Mouse (Mus musculus) testis, adult 2 months (tissue): Measurements from ENCODE around the gene Pom121. TPM values are rescaled to one million over a fixed set of nuclear protein-coding genes. Genes with fewer than 3 reads are reported as not detected.
A peak's percentile ranks its signal among the peaks of the same experiment; 100 is the strongest.
"Not testable (repeated sequence)": the region's sequence is repeated elsewhere in the genome, so short reads cannot be mapped to it uniquely, and the experiment has no call there.

Experiments used
- H3K27ac ChIP-seq: fragments of 200-500 bp; 2 replicates; pipeline ENCODE4 v1.5.1; 2012; ENCODE audit warnings: low read depth, low read length; ENCODE audit not compliant: control insufficient read depth, insufficient read depth
- H3K27me3 ChIP-seq: fragments of 200-500 bp; 2 replicates; pipeline ENCODE4 v1.6.1; 2012; ENCODE audit warnings: mild to moderate bottlenecking, low read length, moderate library complexity; ENCODE audit not compliant: control insufficient read depth, insufficient read depth
- H3K36me3 ChIP-seq: fragments of 200-500 bp; 2 replicates; pipeline ENCODE4 v1.6.1; 2012; ENCODE audit warnings: mild to moderate bottlenecking, low read length; ENCODE audit not compliant: control insufficient read depth, insufficient read depth
- H3K4me1 ChIP-seq: fragments of 200-500 bp; 2 replicates; pipeline ENCODE4 v1.6.1; 2012; ENCODE audit warnings: low read length; ENCODE audit not compliant: control insufficient read depth, insufficient read depth
- H3K4me3 ChIP-seq: fragments of 200-500 bp; 2 replicates; pipeline ENCODE4 v1.5.1; 2012; ENCODE audit warnings: low read depth, mild to moderate bottlenecking, low read length, moderate library complexity, mixed read lengths; ENCODE audit not compliant: control insufficient read depth
- CTCF ChIP-seq: fragments of 200-500 bp; IDR thresholded peaks from 2 replicates; pipeline ENCODE4 v1.5.1; 2012; ENCODE audit warnings: low read depth, mild to moderate bottlenecking, inconsistent platforms, low read length, moderate library complexity; ENCODE audit not compliant: control insufficient read depth, insufficient read depth, insufficient replicate concordance
- POLR2A ChIP-seq: fragments of 200-500 bp; IDR thresholded peaks from 2 replicates; pipeline ENCODE4 v1.6.1; 2012; ENCODE audit warnings: low read depth, mild to moderate bottlenecking, inconsistent platforms, low read length, moderate library complexity; ENCODE audit not compliant: control insufficient read depth
- polyA plus RNA-seq: library from polyadenylated mRNA; depleted of rRNA; stranded (reverse); fragments of >200 nt; gene quantifications from 2 replicates; pipeline ENCODE4 v1.2.3, GENCODE M21; 2012

The Pom121 gene
- polyA plus RNA-seq, 1 experiment: 107 TPM

DNA sequence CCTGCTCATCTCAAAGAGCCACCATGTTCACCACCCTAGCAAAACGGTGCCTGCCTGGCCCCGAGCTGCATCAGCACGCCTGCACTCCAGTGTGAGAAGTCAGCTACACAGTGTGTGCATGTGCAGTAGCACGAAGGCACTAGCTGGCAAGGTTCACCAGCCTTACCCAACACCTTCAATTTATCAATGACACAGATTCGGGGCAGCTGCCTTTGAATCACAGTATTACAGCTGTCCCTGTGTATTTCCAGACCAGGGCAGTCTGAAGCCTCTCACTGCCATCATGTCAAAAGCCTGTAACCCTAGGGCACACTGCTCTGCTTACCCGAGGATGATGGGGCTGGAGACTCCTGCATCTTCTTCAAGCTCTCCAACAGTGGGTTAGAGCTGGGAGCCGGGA, 11.6 kb downstream of the Pom121 start:
- Histone ChIP-seq H3K27ac (no peak overlapping the region), H3K4me1 (no peaks in the 10 kb centered on the region), H3K4me3 (no peak overlapping the region), H3K27me3 (no peaks in the 10 kb centered on the region), H3K36me3 (peaks cover 1% of the 10 kb centered on the region)
- TF ChIP-seq POLR2A (no peak), CTCF (no peak)

DNA sequence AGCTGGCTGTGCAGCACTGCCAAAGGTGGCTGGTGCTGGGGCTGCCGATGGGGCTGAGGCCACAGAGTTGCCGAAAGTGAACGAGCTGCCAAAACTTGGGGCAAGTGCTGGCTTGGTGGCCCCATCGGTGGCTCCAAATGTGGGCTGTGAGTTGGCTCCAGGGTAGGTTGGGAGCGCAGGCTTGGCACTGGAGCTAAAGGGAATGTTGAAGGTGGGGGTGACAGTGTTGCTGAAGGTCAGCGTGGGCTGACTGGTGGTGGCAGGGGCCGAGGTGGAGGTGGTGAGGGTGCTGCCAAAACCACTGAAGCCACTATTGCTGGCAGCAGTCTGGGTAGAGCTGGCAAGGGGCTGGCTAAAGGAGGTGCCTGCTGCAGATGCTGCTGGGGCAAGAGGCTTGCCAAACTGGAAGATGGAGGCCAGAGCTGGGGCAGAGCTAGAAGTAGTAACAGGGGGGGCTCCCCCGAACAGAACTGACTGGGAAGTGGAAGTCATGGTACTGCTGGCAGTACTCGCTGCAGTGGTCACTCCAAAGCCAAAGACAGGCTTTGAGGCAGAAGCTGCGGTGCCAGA, 12.9 kb downstream of the Pom121 start:
- peaks cover 1% of the 10 kb centered on the region for H3K36me3 ChIP-seq
- no peaks in the 10 kb centered on the region for H3K4me1 ChIP-seq
- no peaks in the 10 kb centered on the region for H3K27me3 ChIP-seq
- no peak overlapping the region for H3K4me3 ChIP-seq
- no peak overlapping the region for H3K27ac ChIP-seq
- no peak for TF ChIP-seq POLR2A
- no peak for TF ChIP-seq CTCF

DNA sequence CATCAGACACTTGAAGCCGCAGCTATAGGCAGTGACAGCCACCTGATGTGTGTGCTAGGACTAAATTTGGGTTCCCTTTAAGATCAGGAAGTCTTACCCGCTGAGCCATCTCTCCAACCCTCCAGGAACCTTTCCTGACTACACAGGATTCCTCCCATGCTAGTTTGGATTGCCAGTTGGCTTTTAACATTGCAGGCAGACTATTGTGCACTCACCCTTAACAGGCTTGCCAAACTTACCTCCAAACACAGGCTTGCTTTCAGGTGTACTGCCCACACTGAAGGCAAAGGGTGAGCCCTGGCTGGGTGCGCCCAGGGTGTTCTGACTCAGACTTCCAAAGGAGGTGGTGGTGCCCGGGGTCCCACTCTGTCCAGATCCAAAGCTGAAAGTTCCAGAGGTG, 13.7 kb downstream of the Pom121 start:
- H3K4me1 ChIP-seq: no peaks in the 10 kb centered on the region
- H3K27ac ChIP-seq: no peak overlapping the region
- TF ChIP-seq CTCF (no peak), POLR2A (no peak)
- no peaks in the 10 kb centered on the region for H3K27me3 ChIP-seq
- H3K4me3 ChIP-seq: no peak overlapping the region
- peaks cover 1% of the 10 kb centered on the region for H3K36me3 ChIP-seq

DNA sequence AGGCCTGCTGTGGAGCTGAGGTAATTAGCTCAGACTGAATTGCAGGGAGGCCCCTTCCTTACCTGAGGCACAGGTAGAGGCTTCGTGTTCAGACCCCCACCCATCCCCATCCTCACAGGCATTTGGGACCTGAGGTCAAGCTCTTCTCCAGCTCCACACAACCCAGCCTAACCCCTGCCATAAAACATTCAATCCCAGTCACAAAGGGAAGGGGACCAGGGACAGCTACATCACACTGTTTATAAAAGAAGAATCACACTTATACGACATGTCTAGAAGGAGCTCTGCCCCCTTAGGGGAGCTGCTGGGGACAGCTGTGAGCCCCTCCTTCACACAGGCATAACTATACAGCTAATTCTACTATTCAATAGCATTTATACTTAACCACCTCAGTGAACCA, 18.0 kb downstream of the Pom121 start:
- no peak for TF ChIP-seq POLR2A
- TF ChIP-seq CTCF: no peak
- no peaks in the 10 kb centered on the region for H3K4me1 ChIP-seq
- no peak overlapping the region for H3K4me3 ChIP-seq
- H3K27ac ChIP-seq: no peak overlapping the region
- H3K27me3 ChIP-seq: no peaks in the 10 kb centered on the region
- no peaks in the 10 kb centered on the region; the same call in none of the 2 replicates for H3K36me3 ChIP-seq

DNA sequence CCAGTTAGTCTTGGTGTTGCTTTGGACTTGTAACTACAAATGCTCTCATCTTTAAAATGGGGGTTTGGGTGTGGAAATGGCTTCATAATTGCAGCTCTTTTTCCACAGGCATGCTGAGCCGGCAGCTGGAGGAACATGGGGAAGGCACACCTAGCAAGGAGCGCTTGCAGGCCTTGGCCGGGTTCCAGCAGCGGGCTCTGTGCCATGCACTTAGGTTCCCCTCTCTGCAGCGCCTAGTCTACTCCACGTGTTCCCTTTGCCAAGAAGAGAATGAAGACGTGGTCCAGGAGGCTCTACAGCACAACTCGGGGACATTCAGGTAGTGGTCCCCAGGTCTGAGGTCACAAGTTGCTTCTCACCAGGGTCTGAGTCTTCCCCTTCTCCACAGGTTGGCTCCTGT, 19.2 kb downstream of the Pom121 start:
- TF ChIP-seq CTCF (no peak), POLR2A (no peak)
- H3K36me3 ChIP-seq: no peaks in the 10 kb centered on the region; the same call in none of the 2 replicates
- H3K4me1 ChIP-seq: no peaks in the 10 kb centered on the region
- no peak overlapping the region for H3K4me3 ChIP-seq
- H3K27me3 ChIP-seq: no peaks in the 10 kb centered on the region
- H3K27ac ChIP-seq: no peak overlapping the region

DNA sequence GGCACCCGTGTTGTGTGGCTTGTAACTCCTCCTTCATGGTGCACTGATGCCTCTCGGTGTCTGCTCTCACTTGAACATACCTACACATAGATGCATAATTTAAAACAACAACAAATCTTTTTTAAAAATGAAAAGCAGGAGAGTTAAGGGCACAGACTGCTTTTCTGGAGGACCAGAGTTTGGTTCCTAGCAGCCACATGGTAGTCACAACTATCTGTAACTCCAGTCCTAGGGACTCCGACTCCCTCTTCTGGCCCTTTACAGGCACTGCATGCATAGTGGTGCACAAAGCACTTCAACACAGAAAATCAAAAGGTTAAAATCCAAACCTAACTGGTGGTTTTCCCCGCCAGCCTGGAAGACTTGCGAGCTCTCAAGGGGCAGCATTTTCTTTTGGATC, 20.7 kb downstream of the Pom121 start:
- TF ChIP-seq POLR2A (no peak), CTCF (no peak)

DNA sequence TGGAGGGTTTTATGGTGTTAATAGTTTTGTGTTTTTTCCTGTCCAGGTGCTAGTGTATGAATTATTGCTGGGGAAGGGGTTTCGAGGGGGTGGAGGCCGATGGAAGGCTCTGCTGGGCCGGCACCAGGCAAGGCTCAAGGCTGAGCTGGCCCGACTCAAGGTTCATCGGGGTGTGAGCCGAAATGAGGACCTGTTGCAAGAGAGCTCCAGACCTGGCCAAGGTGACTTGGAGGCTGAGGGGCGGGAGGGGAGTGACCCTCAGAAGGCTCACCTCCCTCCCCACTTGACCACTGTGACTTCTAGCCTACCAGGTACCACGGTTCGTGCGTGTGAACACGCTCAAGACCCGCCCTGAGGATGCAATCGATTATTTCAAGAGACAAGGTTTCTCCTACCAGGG, 23.2 kb downstream of the Pom121 start:
- Histone ChIP-seq H3K27me3 (no peaks in the 10 kb centered on the region), H3K4me1 (peaks cover 6% of the 10 kb centered on the region), H3K36me3 (no peaks in the 10 kb centered on the region; the same call in none of the 2 replicates), H3K4me3 (no peak overlapping the region), H3K27ac (no peak overlapping the region)
- no peak for TF ChIP-seq CTCF
- no peak for TF ChIP-seq POLR2A

More for the DNA sequence above, 20.7 kb downstream of the Pom121 start:
- H3K4me1 ChIP-seq: peaks cover 3% of the 10 kb centered on the region
- no peaks in the 10 kb centered on the region; the same call in none of the 2 replicates for H3K36me3 ChIP-seq
- H3K4me3 ChIP-seq: no peak overlapping the region
- H3K27ac ChIP-seq: no peak overlapping the region
- no peaks in the 10 kb centered on the region for H3K27me3 ChIP-seq

DNA sequence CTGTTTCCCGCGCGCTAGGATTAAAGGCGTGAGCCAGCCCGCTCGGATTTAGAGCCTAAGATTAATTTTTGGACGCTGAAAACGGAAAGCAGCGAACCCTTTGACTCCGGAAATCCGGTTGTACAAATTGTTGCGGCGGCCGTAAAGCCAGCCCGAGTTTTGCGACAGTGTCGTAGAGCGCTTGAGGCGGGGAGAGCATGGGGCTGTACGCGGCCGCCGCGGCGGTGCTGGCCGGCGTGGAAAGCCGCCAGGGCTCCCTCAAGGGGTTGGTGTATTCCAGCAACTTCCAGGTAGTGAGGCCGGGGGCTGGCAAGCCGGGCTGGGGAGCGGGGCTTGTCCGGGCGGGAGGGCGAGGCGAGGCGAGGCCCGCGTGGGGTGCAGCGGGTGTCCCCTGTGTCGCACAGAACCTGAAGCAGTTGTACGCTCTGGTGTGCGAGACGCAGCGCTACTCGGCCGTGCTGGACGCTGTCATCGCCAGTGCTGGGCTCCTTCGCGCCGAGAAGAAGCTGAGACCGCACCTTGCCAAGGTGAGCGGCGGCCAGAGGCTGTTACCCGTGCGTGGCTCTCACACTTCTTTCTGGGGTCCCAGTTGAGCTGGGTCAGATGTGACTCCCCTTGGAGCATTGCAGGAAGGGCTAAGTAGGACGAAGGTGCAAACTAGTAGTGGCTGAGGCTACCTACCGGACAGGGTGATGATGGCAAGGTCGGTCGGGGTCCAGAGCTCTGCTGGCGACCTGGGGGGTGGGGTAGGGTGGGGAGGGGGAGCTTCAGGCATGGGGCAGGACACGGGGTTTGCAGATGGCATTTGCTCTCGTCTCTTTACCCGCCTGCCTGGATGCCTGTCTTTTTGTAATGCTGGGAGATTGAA, 24.3 kb downstream of the Pom121 start, which contains the start of gene Nsun5:
Gene Nsun5 (plus strand): TSS at position 167 of the 868 bp plus-strand sequence.
- TF ChIP-seq CTCF (no peak), POLR2A (peak; percentile 67)
- Histone ChIP-seq H3K4me3 (peak within 1 kb of the TSS; percentile 92), H3K27me3 (no peaks in the 10 kb centered on the region), H3K36me3 (no peaks in the 10 kb centered on the region; the same call in 1 of the 2 replicates), H3K4me1 (peaks cover 6% of the 10 kb centered on the region), H3K27ac (peak within 1 kb of the TSS; percentile 82)

DNA sequence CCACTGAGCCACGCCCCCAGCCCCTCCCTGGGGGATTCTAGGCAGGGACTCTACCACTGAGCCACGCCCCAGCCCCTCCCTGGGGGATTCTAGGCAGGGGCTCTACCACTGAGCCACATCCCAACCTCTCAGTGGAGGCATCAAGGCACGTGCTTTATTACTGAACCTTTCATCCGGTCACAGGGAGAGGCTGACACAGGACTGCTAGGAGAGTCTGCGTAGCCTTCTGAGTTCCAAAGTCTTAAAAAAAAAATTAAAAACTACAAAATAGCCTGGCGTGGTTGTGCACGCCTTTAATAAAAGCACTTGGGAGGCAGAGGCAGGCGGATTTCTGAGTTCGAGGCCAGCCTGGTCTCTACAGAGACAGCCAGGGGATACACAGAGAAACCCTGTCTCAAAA, 25.1 kb downstream of the Pom121 start:
- peak overlapping the region; percentile 92 for H3K4me3 ChIP-seq
- H3K36me3 ChIP-seq, H3K4me1 ChIP-seq, H3K27me3 ChIP-seq, H3K27ac ChIP-seq: not testable (repeated sequence)
